Mouse (Mus musculus): ENCODE data around the gene Csl.

Csl gene

GRCm38 (mm10) chr10:99759558-99759957, at the start of gene Csl:
Gene Csl (minus strand): TSS chr10:99759658.
- no peak for DNase-seq (ENCODE audit: low spot score in 2 of 2)

GRCm38 (mm10) chr10:99789418-99789817, 30.0 kb upstream of the Csl start:
- no peak for DNase-seq (ENCODE audit: low spot score in 2 of 2)

GRCm38 (mm10) chr10:99774228-99775120, 15.0 kb upstream of the Csl start:
- DNase-seq (ENCODE audit: low spot score in 2 of 2) = no peak

- no peak for DNase-seq (ENCODE audit: low spot score in 2 of 2)
Observed at GRCm38 (mm10) chr10:99750146-99750545, 9.3 kb downstream of the Csl start.

- DNase-seq (ENCODE audit: low spot score in 2 of 2) = no peak
Observed at GRCm38 (mm10) chr10:99748668-99749260, 10.7 kb downstream of the Csl start.

GRCm38 (mm10) chr10:99748009-99748408, 11.4 kb downstream of the Csl start:
- no peak for DNase-seq (ENCODE audit: low spot score in 2 of 2)

GRCm38 (mm10) chr10:99741609-99742280, 17.7 kb downstream of the Csl start:
- no peak for DNase-seq (ENCODE audit: low spot score in 2 of 2)

GRCm38 (mm10) chr10:99713129-99713528, 46.3 kb downstream of the Csl start:
- DNase-seq (ENCODE audit: low spot score in 2 of 2) = no peak

GRCm38 (mm10) chr10:99711567-99711966, 47.9 kb downstream of the Csl start:
- no peak for DNase-seq (ENCODE audit: low spot score in 2 of 2)
